Mouse (Mus musculus): ENCODE measurements around the gene Gnpat.

GRCm38 (mm10) chr8:124917741-124918484 lies 55.1 kb downstream of the Gnpat start:
- TF ChIP-seq CTCF (IDR thresholded peaks at IDR 0.05; ENCODE audit: low read depth) (no peak), EP300 (IDR thresholded peaks at IDR 0.05; ENCODE audit: low read depth) (no peak)
